Mouse (Mus musculus) gastrocnemius, adult 8-10 months (tissue): ENCODE measurements at regions not wholly inside any gene's neighbourhood (a gene's known extent, or its start where the extent isn't known, plus 50 kb on each side); places are given as distances from the start of the nearest gene placed in this dataset.
A peak's percentile ranks its signal among the peaks of the same experiment; 100 is the strongest.
"Not testable (repeated sequence)": the region's sequence is repeated elsewhere in the genome, so short reads cannot be mapped to it uniquely, and the experiment has no call there.

ENCODE experiments used
- DNase-seq, 2 experiments: peaks; one replicate each; pipeline ENCODE4 v3.0.0; 2022; ENCODE audit warnings: low spot score in 2 of 2

GRCm38 (mm10) chr1:189584831-189585230, 103.1 kb downstream of the Cenpf start:
- no peak for DNase-seq

GRCm38 (mm10) chr1:189581427-189581826, 106.5 kb downstream of the Cenpf start:
- DNase-seq, result no peak

- no peak for DNase-seq
Measured at GRCm38 (mm10) chr1:189579358-189579757, 108.5 kb downstream of the Cenpf start.

- DNase-seq, result no peak
Measured at GRCm38 (mm10) chr1:189576311-189577002, 111.4 kb downstream of the Cenpf start.

- DNase-seq, result no peak
Measured at GRCm38 (mm10) chr1:189575525-189576240, 112.2 kb downstream of the Cenpf start.

- DNase-seq, result no peak
Measured at GRCm38 (mm10) chr1:189566491-189566890, 121.4 kb downstream of the Cenpf start.

- no peak for DNase-seq
Measured at GRCm38 (mm10) chr1:189561831-189562230, 126.1 kb downstream of the Cenpf start.

GRCm38 (mm10) chr1:189560576-189560975, 127.3 kb downstream of the Cenpf start:
- DNase-seq, result no peak

- no peak for DNase-seq
Measured at GRCm38 (mm10) chr1:189550851-189551250, 137.0 kb downstream of the Cenpf start.

GRCm38 (mm10) chr1:189532834-189533233, 130.8 kb upstream of the Kcnk2 start:
- no peak for DNase-seq

- no peak for DNase-seq
Measured at GRCm38 (mm10) chr1:189526329-189526728, 124.3 kb upstream of the Kcnk2 start.

- DNase-seq, result no peak
Measured at GRCm38 (mm10) chr1:189515476-189515875, 113.4 kb upstream of the Kcnk2 start.

GRCm38 (mm10) chr1:189513358-189513757, 111.3 kb upstream of the Kcnk2 start:
- DNase-seq, result no peak

- DNase-seq, result not testable (repeated sequence)
Measured at GRCm38 (mm10) chr1:189507301-189507700, 105.2 kb upstream of the Kcnk2 start.

- DNase-seq, result no peak
Measured at GRCm38 (mm10) chr1:189499703-189500102, 97.6 kb upstream of the Kcnk2 start.

GRCm38 (mm10) chr1:189499141-189499540, 97.1 kb upstream of the Kcnk2 start:
- DNase-seq, result no peak

GRCm38 (mm10) chr1:189497031-189497430, 95.0 kb upstream of the Kcnk2 start:
- no peak for DNase-seq

- DNase-seq, result peak in 1 of 2 experiments; percentile 5
Measured at GRCm38 (mm10) chr1:189495386-189496150, 93.5 kb upstream of the Kcnk2 start.

GRCm38 (mm10) chr1:189494896-189495295, 92.8 kb upstream of the Kcnk2 start:
- no peak for DNase-seq

GRCm38 (mm10) chr1:189485336-189485735, 83.3 kb upstream of the Kcnk2 start:
- no peak for DNase-seq

GRCm38 (mm10) chr1:189483331-189483730, 81.3 kb upstream of the Kcnk2 start:
- no peak for DNase-seq

- DNase-seq, result no peak
Measured at GRCm38 (mm10) chr1:189478051-189478450, 76.0 kb upstream of the Kcnk2 start.
